Mouse (Mus musculus) ES-E14 (cell line): ENCODE measurements around the gene Mrpl42. TPM values are rescaled to one million over a fixed set of nuclear protein-coding genes. Genes with fewer than 3 reads are reported as not detected.

ENCODE experiments used
- DNase-seq: peaks from one replicate; pipeline ENCODE4 v3.0.0-alpha.2; 2013; ENCODE audit warnings: low read depth, low spot score
- H3K27ac ChIP-seq: 2 replicates; pipeline ENCODE4 v1.5.1; 2012; ENCODE audit warnings: low read depth, mild to moderate bottlenecking, low read length, moderate library complexity, mixed read lengths; ENCODE audit not compliant: poor library complexity, insufficient read depth, severe bottlenecking
- H3K36me3 ChIP-seq: 2 replicates; pipeline ENCODE4 v1.6.1; 2012; ENCODE audit warnings: mild to moderate bottlenecking, low read length, moderate library complexity, mixed read lengths; ENCODE audit not compliant: control insufficient read depth, poor library complexity, insufficient read depth, severe bottlenecking
- H3K4me1 ChIP-seq, 2 experiments: fragments of 150-350 bp in 1 of 2; sonication (generic) in 1 of 2; 2 replicates each; pipeline ENCODE4 v1.6.1; 2012; ENCODE audit warnings: low read length in 2 of 2, mild to moderate bottlenecking in 1 of 2, mixed read lengths in 1 of 2; ENCODE audit not compliant: control insufficient read depth in 2 of 2, insufficient read depth in 2 of 2, poor library complexity in 1 of 2
- H3K4me3 ChIP-seq, 2 experiments: fragments of 150-350 bp in 1 of 2; sonication (generic) in 1 of 2; 2 replicates each; pipeline ENCODE4 v1.5.1; 2012; ENCODE audit warnings: low read length in 2 of 2, low read depth in 1 of 2, mild to moderate bottlenecking in 1 of 2, mixed read lengths in 1 of 2; ENCODE audit not compliant: insufficient read depth in 1 of 2, poor library complexity in 1 of 2, severe bottlenecking in 1 of 2
- H3K9ac ChIP-seq: 2 replicates; pipeline ENCODE4 v1.6.1; 2012; ENCODE audit warnings: low read depth, mild to moderate bottlenecking, low read length, mixed read lengths; ENCODE audit not compliant: poor library complexity, insufficient read depth, severe bottlenecking
- H3K9me3 ChIP-seq: fragments of 150-350 bp; sonication (generic); 2 replicates; pipeline ENCODE4 v1.6.1; 2012; ENCODE audit warnings: low read depth, mild to moderate bottlenecking, low read length; ENCODE audit not compliant: control insufficient read depth, insufficient read depth
- CHD2 ChIP-seq: IDR thresholded peaks from 2 replicates; pipeline ENCODE4 v1.6.1; 2014; ENCODE audit warnings: mild to moderate bottlenecking, low read depth, low read length, inconsistent platforms
- HCFC1 ChIP-seq: IDR thresholded peaks from 2 replicates; pipeline ENCODE4 v1.6.1; 2012; ENCODE audit warnings: low read length, inconsistent platforms, borderline replicate concordance; ENCODE audit not compliant: insufficient read depth
- MAFK ChIP-seq: IDR thresholded peaks from 2 replicates; pipeline ENCODE4 v1.6.1; 2014; ENCODE audit warnings: mild to moderate bottlenecking, low read depth, low read length, inconsistent platforms; ENCODE audit not compliant: insufficient read depth
- ZC3H11A ChIP-seq: IDR thresholded peaks from 2 replicates; pipeline ENCODE4 v1.6.1; 2012; ENCODE audit warnings: low read depth, mild to moderate bottlenecking, inconsistent platforms, low read length, borderline replicate concordance
- ZNF384 ChIP-seq: IDR thresholded peaks from 2 replicates; pipeline ENCODE4 v1.6.1; 2012; ENCODE audit warnings: low read depth, low read length, inconsistent platforms
- in situ Hi-C, 2 experiments: fragments of 600-800 bp; cut with MboI; formaldehyde crosslinking; loops; one replicate each; pipeline ENCODE4 v1.15.1; 2025; ENCODE audit warnings: low sequenced_read_pairs in 2 of 2, inconsistent platforms in 1 of 2; ENCODE audit not compliant: unreplicated experiment in 2 of 2
- total RNA-seq: library from RNA; depleted of rRNA; stranded (reverse); fragments of 300-350 nt; gene quantifications from 2 replicates; pipeline ENCODE4 v1.2.3, GENCODE M21; 2012

Gene Mrpl42
- total RNA-seq, 1 experiment, result 163 TPM

GRCm38 (mm10) chr10:95526495-95527122 is 24.9 kb upstream of the Mrpl42 start:
- TF ChIP-seq CHD2 (no peak), ZNF384 (no peak), MAFK (no peak), HCFC1 (no peak)
- no peak for DNase-seq
- no peak overlapping the region for H3K9ac ChIP-seq
- no peaks in the 10 kb centered on the region; the same call in 1 of the 2 replicates for H3K36me3 ChIP-seq
- no peaks in the 10 kb centered on the region for H3K9me3 ChIP-seq
- in situ Hi-C loops, result loop anchor here (25.0 kb wide), 2 partner anchors 511 to 561 kb away; no protein-coding TSS in a partner anchor
- no peak overlapping the region for H3K4me3 ChIP-seq
- peaks cover 2 to 5% of the 10 kb centered on the region in 2 experiments; a peak in 3 of 4 replicates for H3K4me1 ChIP-seq
- no peak overlapping the region for H3K27ac ChIP-seq

DNA sequence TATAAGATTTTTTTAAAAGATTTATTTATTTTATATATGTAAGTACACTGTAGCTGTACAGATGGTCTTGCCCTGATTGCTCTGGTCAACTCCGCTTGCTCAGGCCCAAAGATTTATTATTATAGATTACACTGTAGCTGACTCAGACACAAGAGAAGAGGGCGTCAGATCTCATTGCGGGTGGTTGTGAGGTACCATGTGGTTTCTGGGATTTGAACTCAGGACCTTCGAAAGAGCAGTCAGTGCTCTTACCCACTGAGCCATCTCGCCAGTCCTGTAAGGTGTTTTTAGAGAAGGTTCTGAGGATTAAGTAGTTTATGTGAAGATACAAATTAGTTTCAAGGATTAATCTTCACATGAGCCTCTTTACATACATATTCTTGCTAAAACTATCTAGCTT is 24.1 kb upstream of the Mrpl42 start:
- Histone ChIP-seq H3K36me3 (no peaks in the 10 kb centered on the region; the same call in 1 of the 2 replicates), H3K9me3 (no peaks in the 10 kb centered on the region), H3K27ac (no peak overlapping the region), H3K9ac (no peak overlapping the region), H3K4me1 (peaks cover 2 to 5% of the 10 kb centered on the region in 2 experiments; a peak in 3 of 4 replicates), H3K4me3 (no peak overlapping the region)
- DNase-seq, result no peak
- in situ Hi-C loops, result loop anchor here (25.0 kb wide), 2 partner anchors 511 to 561 kb away; no protein-coding TSS in a partner anchor
- TF ChIP-seq ZC3H11A (no peak), ZNF384 (no peak), CHD2 (no peak), MAFK (no peak), HCFC1 (no peak)

- in situ Hi-C loops, result loop anchor here (25.0 kb wide), 2 partner anchors 512 to 562 kb away; no protein-coding TSS in a partner anchor
- TF ChIP-seq CHD2 (no peak), ZC3H11A (no peak)
- peaks cover 2 to 3% of the 10 kb centered on the region in 2 experiments; a peak in 2 of 4 replicates for H3K4me1 ChIP-seq
- H3K4me3 ChIP-seq, result no peak overlapping the region
- no peaks in the 10 kb centered on the region for H3K9me3 ChIP-seq
- H3K27ac ChIP-seq, result no peak overlapping the region
- no peak overlapping the region for H3K9ac ChIP-seq
- no peak for DNase-seq
- no peaks in the 10 kb centered on the region; the same call in 1 of the 2 replicates for H3K36me3 ChIP-seq
These were observed 23.4 kb upstream of the Mrpl42 start for GRCm38 (mm10) chr10:95525037-95525675.

- Histone ChIP-seq H3K9me3 (no peaks in the 10 kb centered on the region), H3K4me1 (peaks cover 1 to 8% of the 10 kb centered on the region in 2 experiments; a peak in 3 of 4 replicates), H3K27ac (no peak overlapping the region), H3K36me3 (peaks cover 3% of the 10 kb centered on the region; the same call in 1 of the 2 replicates), H3K4me3 (no peak overlapping the region), H3K9ac (peak overlapping the region; percentile 52; the same call in 1 of the 2 replicates)
- DNase-seq, result no peak
- TF ChIP-seq CHD2, result no peak
- TF ChIP-seq MAFK, result no peak
- no peak for TF ChIP-seq HCFC1
- no peak for TF ChIP-seq ZC3H11A
- TF ChIP-seq ZNF384, result no peak
- in situ Hi-C loops, result no loop called here
These were observed 15.9 kb upstream of the Mrpl42 start for GRCm38 (mm10) chr10:95517656-95518055.
